Mouse (Mus musculus) forebrain, postnatal 0 days (tissue): ENCODE measurements around the gene Hamp. TPM values are rescaled to one million over a fixed set of nuclear protein-coding genes. Genes with fewer than 3 reads are reported as not detected.
A peak's percentile ranks its signal among the peaks of the same experiment; 100 is the strongest.

ENCODE experiments used
- ATAC-seq: fragments of 200-750 bp; cut with Nextera tagmentation; 2 replicates; pipeline ENCODE4 v1.8.0; 2017; ENCODE audit warnings: mild to moderate bottlenecking, moderate library complexity
- DNase-seq: peaks from one replicate; pipeline ENCODE4 v3.0.0-alpha.2; 2015
- H3K27ac ChIP-seq: fragments of 300-500 bp; sonication (generic); 2 replicates; pipeline ENCODE4 v1.5.1; 2014; ENCODE audit warnings: low read depth, mild to moderate bottlenecking, antibody characterized with exemption, low read length, moderate library complexity, mixed read lengths
- H3K27me3 ChIP-seq: fragments of 300-500 bp; sonication (generic); 2 replicates; pipeline ENCODE4 v1.6.1; 2014; ENCODE audit warnings: mild to moderate bottlenecking, low read length, mixed read lengths; ENCODE audit not compliant: insufficient read depth
- H3K36me3 ChIP-seq: fragments of 300-500 bp; sonication (generic); 2 replicates; pipeline ENCODE4 v1.6.1; 2014; ENCODE audit warnings: mild to moderate bottlenecking, moderate library complexity; ENCODE audit not compliant: insufficient read depth
- H3K4me1 ChIP-seq: fragments of 300-500 bp; sonication (generic); 2 replicates; pipeline ENCODE4 v1.6.1; 2014; ENCODE audit warnings: antibody characterized with exemption; ENCODE audit not compliant: insufficient read depth
- H3K4me2 ChIP-seq: fragments of 300-500 bp; sonication (generic); 2 replicates; pipeline ENCODE4 v1.6.1; 2014; ENCODE audit warnings: low read depth, mild to moderate bottlenecking, moderate library complexity
- H3K4me3 ChIP-seq: fragments of 300-500 bp; sonication (generic); 2 replicates; pipeline ENCODE4 v1.5.1; 2014; ENCODE audit warnings: low read depth, low read length, mixed read lengths
- H3K9ac ChIP-seq: fragments of 300-500 bp; sonication (generic); 2 replicates; pipeline ENCODE4 v1.6.1; 2014; ENCODE audit warnings: mild to moderate bottlenecking
- H3K9me3 ChIP-seq: fragments of 300-500 bp; sonication (generic); 2 replicates; pipeline ENCODE4 v1.6.1; 2016; ENCODE audit warnings: low read length
- CTCF ChIP-seq: sonication (generic); IDR thresholded peaks from 2 replicates; pipeline ENCODE4 v1.5.1; 2016; ENCODE audit warnings: antibody characterized with exemption, control low read depth, low read depth
- WGBS: fragments of 180-500 bp; shearing (Covaris S2); extraction: QIAGEN DNeasy Blood & Tissue Kit; methylation state at CpG from one replicate; pipeline ENCODE4 v1.1.7; 2014; 5-methylcytosine and 5-hydroxymethylcytosine counted together
- polyA plus RNA-seq: library from polyadenylated mRNA; unstranded; fragments of >200 nt; fragmentation: Nextera tagmentation; extraction: Ambion mirVana; gene quantifications from 2 replicates; pipeline ENCODE4 v1.2.1, GENCODE M21; 2015
- total RNA-seq: library from RNA; depleted of rRNA; stranded (reverse); fragments of >200 nt; gene quantifications from 2 replicates; pipeline ENCODE4 v1.2.3, GENCODE M21; 2014

The Hamp gene
- total and polyA plus RNA-seq, 2 experiments from 2014 or later, result not detected

DNA sequence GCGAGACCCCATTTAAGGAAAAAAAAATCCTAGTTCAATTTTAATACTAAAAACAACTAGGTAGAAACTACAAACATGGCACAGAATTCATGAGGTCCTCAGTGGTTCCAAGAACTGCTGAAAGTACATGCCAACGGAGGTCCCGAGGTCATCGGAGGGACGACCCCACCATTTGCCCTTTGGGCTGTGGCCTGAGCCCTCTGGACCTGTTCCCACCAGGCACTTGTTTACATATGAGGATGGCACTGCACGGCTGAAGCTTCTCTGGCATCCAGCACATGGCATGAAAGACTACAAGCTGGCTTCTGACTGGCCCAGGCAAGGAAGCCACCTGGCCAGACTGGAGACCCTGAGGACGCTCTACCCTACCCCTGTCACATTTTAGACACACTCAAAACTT lies 20.5 kb upstream of the Hamp start:
- no peak for TF ChIP-seq CTCF
- H3K27ac ChIP-seq, result no peak overlapping the region
- H3K4me3 ChIP-seq, result no peak overlapping the region
- no peak overlapping the region for H3K4me2 ChIP-seq
- H3K9me3 ChIP-seq, result no peaks in the 10 kb centered on the region
- no peak for DNase-seq
- no peak for ATAC-seq
- 90% methylated on average over 7 of the region's 7 CpGs for WGBS
- H3K4me1 ChIP-seq, result no peaks in the 10 kb centered on the region
- H3K36me3 ChIP-seq, result no peaks in the 10 kb centered on the region
- no peak overlapping the region for H3K9ac ChIP-seq
- H3K27me3 ChIP-seq, result no peaks in the 10 kb centered on the region

GRCm38 (mm10) chr7:30962862-30963261 lies 19.0 kb upstream of the Hamp start:
- no peak overlapping the region for H3K9ac ChIP-seq
- H3K4me1 ChIP-seq, result peaks cover 8% of the 10 kb centered on the region
- H3K36me3 ChIP-seq, result no peaks in the 10 kb centered on the region; the same call in 1 of the 2 replicates
- no peak overlapping the region for H3K4me2 ChIP-seq
- no peak for DNase-seq
- 95% methylated on average over 5 of the region's 5 CpGs for WGBS
- no peak for TF ChIP-seq CTCF
- no peak overlapping the region for H3K27ac ChIP-seq
- no peaks in the 10 kb centered on the region for H3K9me3 ChIP-seq
- H3K4me3 ChIP-seq, result no peak overlapping the region
- no peak for ATAC-seq
- no peaks in the 10 kb centered on the region for H3K27me3 ChIP-seq

DNA sequence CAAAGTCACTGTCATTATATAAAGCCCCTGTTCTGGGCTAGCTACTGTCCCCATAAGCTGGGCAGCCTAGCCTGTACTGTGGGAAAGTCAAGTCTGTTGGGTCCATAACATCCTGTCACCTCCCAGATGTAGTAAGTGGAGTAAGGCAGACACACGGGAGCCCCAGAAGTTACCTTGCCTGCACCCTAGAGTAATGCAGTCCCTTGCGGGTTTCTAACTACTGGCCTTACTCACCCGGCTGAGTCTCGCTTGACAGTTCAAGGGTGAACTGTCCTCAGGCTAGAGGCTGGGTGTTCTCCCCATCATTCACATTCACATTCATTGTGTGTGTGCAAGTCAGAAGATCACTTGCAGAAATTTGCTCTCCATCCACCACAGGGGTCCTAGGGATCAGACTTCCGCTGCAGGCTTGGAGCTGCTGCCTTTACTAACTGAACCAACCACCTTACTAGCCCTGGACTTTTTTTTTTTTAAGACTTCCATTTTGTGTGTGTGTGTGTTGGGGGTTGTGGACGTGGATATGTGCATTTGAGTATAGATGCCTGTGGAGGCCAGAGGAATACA lies 16.0 kb upstream of the Hamp start:
- DNase-seq, result no peak
- no peaks in the 10 kb centered on the region for H3K27me3 ChIP-seq
- peaks cover 15% of the 10 kb centered on the region for H3K4me1 ChIP-seq
- H3K9ac ChIP-seq, result no peak overlapping the region
- H3K4me3 ChIP-seq, result no peak overlapping the region
- no peak for ATAC-seq
- no peak overlapping the region for H3K27ac ChIP-seq
- H3K9me3 ChIP-seq, result no peaks in the 10 kb centered on the region
- no peak for TF ChIP-seq CTCF
- peaks cover under 1% of the 10 kb centered on the region; the same call in 1 of the 2 replicates for H3K36me3 ChIP-seq
- H3K4me2 ChIP-seq, result no peak overlapping the region
- WGBS, result 90% methylated on average over 6 of the region's 6 CpGs

- DNase-seq, result no peak
- Histone ChIP-seq H3K9ac (no peak overlapping the region), H3K4me2 (no peak overlapping the region), H3K27ac (no peak overlapping the region), H3K27me3 (no peaks in the 10 kb centered on the region), H3K36me3 (peaks cover 9% of the 10 kb centered on the region), H3K9me3 (no peaks in the 10 kb centered on the region), H3K4me1 (peaks cover 15% of the 10 kb centered on the region), H3K4me3 (no peak overlapping the region)
- no peak for TF ChIP-seq CTCF
- WGBS, result 95% methylated on average over 9 of the region's 9 CpGs
- ATAC-seq, result no peak
Measured at GRCm38 (mm10) chr7:30958866-30959487, 15.1 kb upstream of the Hamp start.

GRCm38 (mm10) chr7:30958109-30958865 lies 14.5 kb upstream of the Hamp start:
- Histone ChIP-seq H3K4me1 (peaks cover 15% of the 10 kb centered on the region), H3K4me2 (peak overlapping the region; percentile 54), H3K27ac (peak overlapping the region; percentile 98; the same call in 1 of the 2 replicates), H3K36me3 (peaks cover 16% of the 10 kb centered on the region), H3K9me3 (no peaks in the 10 kb centered on the region), H3K27me3 (no peaks in the 10 kb centered on the region), H3K4me3 (peak overlapping the region; percentile 94), H3K9ac (peak overlapping the region; percentile 99)
- no peak for TF ChIP-seq CTCF
- 78% methylated on average over 28 of the region's 28 CpGs for WGBS
- ATAC-seq, result no peak
- no peak for DNase-seq

DNA sequence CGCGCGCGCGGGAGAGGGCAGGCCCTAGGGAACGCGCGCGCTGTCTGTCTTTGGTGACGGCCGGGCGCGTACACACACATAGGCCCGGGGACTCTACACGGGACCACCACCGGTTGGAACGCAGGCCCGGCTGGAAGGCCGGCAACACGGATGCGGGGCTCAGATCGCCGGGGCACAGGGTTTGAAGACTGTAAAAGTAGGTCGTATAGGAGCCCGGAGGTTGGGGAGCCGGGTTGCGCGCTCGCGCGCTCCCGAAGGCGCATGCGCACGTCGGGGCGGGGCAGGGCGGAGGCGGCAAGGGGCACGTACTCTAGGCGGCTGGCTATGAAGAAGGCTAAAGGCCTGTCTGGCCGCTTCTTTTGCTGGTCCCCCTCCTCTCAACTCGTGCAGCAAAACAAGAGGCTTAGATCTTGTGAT lies 13.5 kb upstream of the Hamp start:
- no peaks in the 10 kb centered on the region for H3K9me3 ChIP-seq
- H3K9ac ChIP-seq, result peak overlapping the region; percentile 99
- peaks cover 24% of the 10 kb centered on the region for H3K36me3 ChIP-seq
- peak overlapping the region; percentile 98 for H3K27ac ChIP-seq
- TF ChIP-seq CTCF, result no peak
- H3K27me3 ChIP-seq, result no peaks in the 10 kb centered on the region
- H3K4me2 ChIP-seq, result peak overlapping the region; percentile 54
- ATAC-seq (peak; percentile 71), DNase-seq (peak; percentile 94)
- H3K4me3 ChIP-seq, result peak overlapping the region; percentile 94
- under 1% methylated on average over 43 of the region's 43 CpGs for WGBS
- H3K4me1 ChIP-seq, result peaks cover 15% of the 10 kb centered on the region
